In the genomic region with DNA sequence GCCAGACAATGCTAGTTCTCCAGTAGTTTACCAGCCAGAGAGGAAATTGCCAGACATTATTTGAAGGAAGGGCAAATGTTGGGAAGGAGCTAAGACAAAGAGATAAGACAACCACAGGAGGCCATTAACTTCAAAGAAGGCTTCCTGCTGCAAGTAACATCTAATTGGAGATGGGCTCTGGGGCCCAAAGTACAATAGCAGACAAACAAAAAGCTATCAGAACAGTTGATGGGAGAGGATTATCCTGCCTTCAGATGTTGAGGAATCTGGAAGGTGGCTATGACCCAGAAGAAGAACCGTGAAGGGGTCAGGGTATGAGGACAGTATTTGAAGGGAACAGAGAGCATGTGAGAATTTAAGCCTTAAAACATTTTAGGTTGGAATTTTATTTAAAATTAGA, we compare ENCODE assay signal across 18 mouse cellular contexts.
DNase-seq lines count a peak whose midpoint lies in the region; TF ChIP-seq lines count a peak whose summit lies in the region.
"Had no signal": no experiment of that assay in that cellular context is flagged by ENCODE, and none has a peak within 500 bp of the region (broad histone marks: within the 10 kb centered on the region; RNA-seq: fewer than 3 reads in every experiment).

No protein-coding gene starts in this region.

- intact Hi-C loops in left cerebral cortex, postnatal 36 days (cut with DNase I): no loop called here

- no peak overlapping the region for H3K27ac ChIP-seq in ES-E14 (ENCODE audit: insufficient read depth, low read depth, low read length, poor library complexity, severe bottlenecking)
- H3K27ac ChIP-seq: embryonic facial prominence, embryonic 10.5 days; embryonic facial prominence, embryonic 12.5 days had no signal

- H3K4me1 ChIP-seq in ES-E14 (ENCODE audit: control insufficient read depth in 2 of 2, insufficient read depth in 2 of 2, low read length in 2 of 2, poor library complexity in 1 of 2): no peaks in the 10 kb centered on the region
- H3K4me1 ChIP-seq: embryonic facial prominence, embryonic 10.5 days; embryonic facial prominence, embryonic 12.5 days had no signal

- no peaks in the 10 kb centered on the region for H3K9me3 ChIP-seq in ES-E14 (ENCODE audit: control insufficient read depth, insufficient read depth, low read depth, low read length)
- H3K9me3 ChIP-seq: embryonic facial prominence, embryonic 10.5 days; embryonic facial prominence, embryonic 12.5 days had no signal

- in situ Hi-C loops in ES-E14 (cut with MboI; ENCODE audit: low sequenced_read_pairs in 2 of 2, unreplicated experiment in 2 of 2): no loop called here

- no peaks in the 10 kb centered on the region for H3K36me3 ChIP-seq in ES-E14 (ENCODE audit: control insufficient read depth, insufficient read depth, low read length, poor library complexity, severe bottlenecking)
- H3K36me3 ChIP-seq: embryonic facial prominence, embryonic 10.5 days; embryonic facial prominence, embryonic 12.5 days had no signal

- peak; percentile 3 for DNase-seq in retina, embryonic 14.5 days (ENCODE audit: low spot score)
- DNase-seq in retina, postnatal 1 day: no peak
- DNase-seq in ES-E14 (ENCODE audit: low read depth, low spot score) (peak; percentile 55), R1 (ENCODE audit: low read depth, low spot score) (peak; percentile 50), ZHBTc4 (ENCODE audit: low read depth, low spot score) (peak; percentile 84)
- no peak for DNase-seq in right cerebral cortex, postnatal 10 days (ENCODE audit: low spot score in 2 of 2)
- no peak for DNase-seq in adrenal gland, postnatal 25 days
- DNase-seq in left cerebral cortex, postnatal 36 days (ENCODE audit: low spot score in 2 of 2): no peak
- DNase-seq: adrenal gland, adult 2 months; adrenal gland, postnatal 10 days; adrenal gland, postnatal 36 days; cerebellum, adult 11-12 months; cerebellum, adult 8-10 months; cerebellum, adult 9-11 months; cerebellum, postnatal 14 days; cerebellum, postnatal 36 days had no signal

- no peak overlapping the region for H3K4me3 ChIP-seq in ES-E14 (ENCODE audit: insufficient read depth in 1 of 2, low read depth in 1 of 2, low read length in 2 of 2, poor library complexity in 1 of 2, severe bottlenecking in 1 of 2)
- H3K4me3 ChIP-seq: embryonic facial prominence, embryonic 10.5 days; embryonic facial prominence, embryonic 12.5 days had no signal

- H3K9ac ChIP-seq in ES-E14 (ENCODE audit: insufficient read depth, low read depth, low read length, poor library complexity, severe bottlenecking): no peak overlapping the region
- H3K9ac ChIP-seq: embryonic facial prominence, embryonic 12.5 days had no signal

TF ChIP-seq in ES-E14, 5 proteins besides CTCF, POLR2A, EP300 and RAD21:
- TF ChIP-seq ZNF384 (IDR thresholded peaks at IDR 0.05; ENCODE audit: low read depth, low read length) (no peak), HCFC1 (IDR thresholded peaks at IDR 0.05; ENCODE audit: borderline replicate concordance, insufficient read depth, low read length) (no peak), ZC3H11A (IDR thresholded peaks at IDR 0.05; ENCODE audit: borderline replicate concordance, low read depth, low read length) (no peak), CHD2 (IDR thresholded peaks at IDR 0.05; ENCODE audit: low read depth, low read length) (no peak), MAFK (IDR thresholded peaks at IDR 0.05; ENCODE audit: insufficient read depth, low read depth, low read length) (no peak)

Comparison
In these comparisons a context has a peak if more than half of its experiments do, and no peak if none do; other contexts are left out.
1. DNase-seq: peak in retina, embryonic 14.5 days (single experiment), ES-E14 (single experiment), R1 (single experiment) and ZHBTc4 (single experiment); none in retina, postnatal 1 day (single experiment), right cerebral cortex, postnatal 10 days (0 of 2), adrenal gland, postnatal 25 days (single experiment) and left cerebral cortex, postnatal 36 days (0 of 2).